Mouse (Mus musculus) heart, postnatal 0 days (tissue): ENCODE measurements around the gene Irx5. TPM values are rescaled to one million over a fixed set of nuclear protein-coding genes. Genes with fewer than 3 reads are reported as not detected.

Experiments
- ATAC-seq: fragments of 200-750 bp; cut with Nextera tagmentation; 2 replicates; pipeline ENCODE4 v1.8.0; 2017; ENCODE audit warnings: low read depth, moderate number of reproducible peaks, moderate library complexity; ENCODE audit not compliant: insufficient read depth
- DNase-seq: peaks from one replicate; pipeline ENCODE4 v3.0.0-alpha.2; 2016; ENCODE audit warnings: low spot score
- H3K27ac ChIP-seq: fragments of 300-500 bp; sonication (generic); 2 replicates; pipeline ENCODE4 v1.5.1; 2014; ENCODE audit warnings: low read depth, mild to moderate bottlenecking
- H3K27me3 ChIP-seq: fragments of 300-500 bp; sonication (generic); 2 replicates; pipeline ENCODE4 v1.6.1; 2014; ENCODE audit warnings: low read length, mixed read lengths; ENCODE audit not compliant: control insufficient read depth, insufficient read depth
- H3K36me3 ChIP-seq: fragments of 300-500 bp; sonication (generic); replicated peaks from 2 replicates; pipeline ENCODE4 v1.6.1; 2014; ENCODE audit warnings: low read length, mixed read lengths; ENCODE audit not compliant: control insufficient read depth, insufficient read depth
- H3K4me1 ChIP-seq: fragments of 300-500 bp; sonication (generic); 2 replicates; pipeline ENCODE4 v1.6.1; 2014; ENCODE audit warnings: antibody characterized with exemption; ENCODE audit not compliant: control insufficient read depth, insufficient read depth
- H3K4me2 ChIP-seq: fragments of 300-500 bp; sonication (generic); 2 replicates; pipeline ENCODE4 v1.6.1; 2014; ENCODE audit warnings: low read depth, mild to moderate bottlenecking, low read length, moderate library complexity
- H3K4me3 ChIP-seq: fragments of 300-500 bp; sonication (generic); 2 replicates; pipeline ENCODE4 v1.5.1; 2014; ENCODE audit warnings: low read depth, low read length
- H3K9ac ChIP-seq: fragments of 300-500 bp; sonication (generic); replicated peaks from 2 replicates; pipeline ENCODE4 v1.6.1; 2014; ENCODE audit warnings: low read depth, low read length, mixed read lengths
- H3K9me3 ChIP-seq: fragments of 300-500 bp; sonication (generic); replicated peaks from 2 replicates; pipeline ENCODE4 v1.6.1; 2016; ENCODE audit warnings: low read length; ENCODE audit not compliant: control insufficient read depth
- CTCF ChIP-seq: IDR thresholded peaks from 2 replicates; pipeline ENCODE4 v1.5.1; 2016; ENCODE audit warnings: antibody characterized with exemption, control low read depth, low read depth
- EP300 ChIP-seq: IDR thresholded peaks from 2 replicates; pipeline ENCODE4 v1.6.1; 2016; ENCODE audit warnings: antibody characterized with exemption, low read depth
- WGBS: fragments of 180-500 bp; shearing (Covaris S2); extraction: QIAGEN DNeasy Blood & Tissue Kit; methylation state at CpG from one replicate; pipeline ENCODE4 v1.1.7; 2014; 5-methylcytosine and 5-hydroxymethylcytosine counted together
- polyA plus RNA-seq: library from polyadenylated mRNA; unstranded; fragments of >200 nt; fragmentation: Nextera tagmentation; extraction: Ambion mirVana; gene quantifications from 2 replicates; pipeline ENCODE4 v1.2.1, GENCODE M21; 2015
- total RNA-seq: library from RNA; depleted of rRNA; stranded (reverse); fragments of >200 nt; gene quantifications from 2 replicates; pipeline ENCODE4 v1.2.3, GENCODE M21; 2014; ENCODE audit warnings: low replicate concordance

Irx5 gene
- total and polyA plus RNA-seq, 2 experiments from 2014 or later = 7.3 to 18.6 TPM

GRCm38 (mm10) chr8:92364776-92365240 lies 7.4 kb downstream of the Irx5 start:
- H3K4me1 ChIP-seq = 0 out of 2 replicates have a peak, but pooled peaks cover 2% of the 10 kb centered on the region
- H3K4me2 ChIP-seq = no peak overlapping the region; the same call in 1 of the 2 replicates
- peaks cover 88% of the 10 kb centered on the region for H3K27me3 ChIP-seq
- H3K4me3 ChIP-seq = no peak overlapping the region
- no peak overlapping the region for H3K27ac ChIP-seq
- ATAC-seq (no peak), DNase-seq (no peak)
- H3K36me3 ChIP-seq = no peaks in the 10 kb centered on the region
- WGBS = 31% methylated on average over 20 of the region's 20 CpGs
- H3K9ac ChIP-seq = no peak overlapping the region
- no peak for TF ChIP-seq EP300
- no peak for TF ChIP-seq CTCF
- H3K9me3 ChIP-seq = no peaks in the 10 kb centered on the region

GRCm38 (mm10) chr8:92365241-92365943 lies 8.0 kb downstream of the Irx5 start:
- H3K9ac ChIP-seq = no peak overlapping the region

DNA sequence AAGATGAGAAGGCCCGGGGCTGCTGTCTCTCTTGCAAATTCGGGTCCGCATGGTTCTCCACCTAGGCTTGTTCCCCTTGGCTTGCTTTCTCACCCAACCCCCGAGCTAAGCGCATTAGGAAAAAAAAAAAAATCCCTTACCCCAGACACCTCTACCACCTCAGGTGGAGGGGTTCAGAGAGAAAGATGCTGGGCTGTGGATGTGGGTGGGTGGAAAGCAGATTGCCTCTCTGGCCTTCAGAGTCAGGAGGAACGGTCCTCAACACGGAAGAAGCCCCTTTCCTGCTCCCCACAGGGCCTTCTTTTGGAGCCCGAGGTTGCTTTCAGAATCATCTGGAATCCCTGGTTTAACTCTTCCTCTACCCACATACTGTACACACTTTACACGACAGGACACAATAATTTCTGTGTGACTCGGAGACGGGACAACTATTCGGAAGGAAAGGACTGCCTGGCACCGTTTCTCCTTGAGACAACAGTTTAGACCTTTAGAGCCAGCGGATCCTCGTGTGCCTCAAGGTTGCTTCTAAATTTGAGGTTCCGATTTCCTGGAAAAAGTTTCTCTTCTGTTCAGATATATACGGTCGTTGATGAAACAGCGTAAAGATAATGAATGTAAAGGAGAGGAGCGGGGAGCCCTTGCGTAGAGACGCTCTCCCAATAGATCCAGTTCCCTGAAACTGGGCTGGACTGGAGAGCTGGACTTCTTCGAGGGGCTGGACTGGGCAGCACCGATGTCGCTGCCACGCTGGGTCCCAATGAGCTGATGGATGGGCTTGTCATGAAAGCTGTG lies 8.7 kb downstream of the Irx5 start:
- 0 out of 2 replicates have a peak overlapping the region, but pooled peaks have one; percentile 3 for H3K4me3 ChIP-seq
- peaks cover 82% of the 10 kb centered on the region for H3K27me3 ChIP-seq
- 28% methylated on average over 26 of the region's 26 CpGs for WGBS
- H3K4me1 ChIP-seq = no peaks in the 10 kb centered on the region
- no peak for DNase-seq
- H3K9ac ChIP-seq = no peak overlapping the region
- H3K4me2 ChIP-seq = no peak overlapping the region
- no peak for ATAC-seq
- H3K9me3 ChIP-seq = no peaks in the 10 kb centered on the region
- H3K36me3 ChIP-seq = no peaks in the 10 kb centered on the region
- no peak overlapping the region for H3K27ac ChIP-seq
- no peak for TF ChIP-seq CTCF
- no peak for TF ChIP-seq EP300

More at GRCm38 (mm10) chr8:92365241-92365943, 8.0 kb downstream of the Irx5 start:
- TF ChIP-seq CTCF (no peak), EP300 (no peak)
- WGBS = 17% methylated on average over 36 of the region's 36 CpGs
- no peaks in the 10 kb centered on the region for H3K9me3 ChIP-seq
- H3K4me1 ChIP-seq = no peaks in the 10 kb centered on the region
- peaks cover 86% of the 10 kb centered on the region for H3K27me3 ChIP-seq
- no peak for ATAC-seq
- no peak overlapping the region for H3K27ac ChIP-seq
- no peaks in the 10 kb centered on the region for H3K36me3 ChIP-seq
- no peak overlapping the region for H3K4me3 ChIP-seq
- no peak for DNase-seq
- H3K4me2 ChIP-seq = no peak overlapping the region

DNA sequence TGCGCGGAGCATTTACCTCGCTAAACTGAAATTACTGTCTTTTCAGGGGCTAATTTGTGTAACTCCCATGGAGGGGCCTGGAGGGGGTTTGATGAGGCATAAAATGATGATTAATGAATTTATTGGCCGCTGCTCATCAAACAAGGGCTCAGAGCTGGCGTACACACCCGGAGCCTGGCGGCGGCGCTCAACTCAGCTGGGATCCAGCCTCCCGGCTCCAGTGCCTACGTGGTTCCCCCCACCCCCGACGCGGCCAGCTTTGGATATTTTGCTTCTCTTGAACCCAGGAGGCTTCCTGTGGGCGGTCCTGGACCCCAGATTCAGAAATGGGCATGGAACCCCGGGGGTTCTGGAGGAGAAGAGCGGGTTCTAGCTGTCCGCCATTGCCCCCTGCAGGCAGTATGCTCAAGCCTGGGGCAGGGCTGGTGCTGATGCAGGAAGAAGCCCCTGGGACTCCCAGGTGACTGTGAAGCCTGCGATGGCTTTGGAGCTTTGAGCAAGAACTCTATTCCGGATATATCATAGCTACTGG lies 9.4 kb downstream of the Irx5 start:
- DNase-seq (no peak), ATAC-seq (no peak)
- Histone ChIP-seq H3K27me3 (peaks cover 76% of the 10 kb centered on the region), H3K4me1 (no peaks in the 10 kb centered on the region), H3K4me2 (no peak overlapping the region), H3K9me3 (no peaks in the 10 kb centered on the region), H3K27ac (no peak overlapping the region), H3K9ac (no peak overlapping the region), H3K4me3 (peak overlapping the region; percentile 3; the same call in 1 of the 2 replicates), H3K36me3 (no peaks in the 10 kb centered on the region)
- 25% methylated on average over 20 of the region's 20 CpGs for WGBS
- TF ChIP-seq CTCF (peak; percentile 13; the same call in 1 of the 2 replicates), EP300 (no peak)

GRCm38 (mm10) chr8:92379524-92379923 lies 22.1 kb downstream of the Irx5 start:
- ATAC-seq = no peak
- WGBS = 32% methylated on average over 6 of the region's 6 CpGs
- H3K9ac ChIP-seq = no peak overlapping the region
- no peaks in the 10 kb centered on the region for H3K9me3 ChIP-seq
- no peak for DNase-seq
- H3K27me3 ChIP-seq = 0 out of 2 replicates have a peak, but pooled peaks cover 7% of the 10 kb centered on the region
- no peak overlapping the region for H3K4me3 ChIP-seq
- H3K27ac ChIP-seq = no peak overlapping the region
- no peaks in the 10 kb centered on the region for H3K36me3 ChIP-seq
- no peaks in the 10 kb centered on the region for H3K4me1 ChIP-seq
- TF ChIP-seq CTCF (no peak), EP300 (no peak)
- no peak overlapping the region for H3K4me2 ChIP-seq
